Mouse (Mus musculus): ENCODE measurements around the gene Gm28044. TPM values are rescaled to one million over a fixed set of nuclear protein-coding genes. Genes with fewer than 3 reads are reported as not detected.
A peak's percentile ranks its signal among the peaks of the same experiment; 100 is the strongest.
"Not testable (repeated sequence)": the region's sequence is repeated elsewhere in the genome, so short reads cannot be mapped to it uniquely, and the experiment has no call there.

The Gm28044 gene
- polyA plus RNA-seq, 1 experiment from 2014 or later, result 0.64 TPM

GRCm38 (mm10) chr13:67278314-67278713, 82.0 kb downstream of the Gm28044 start, which contains the start of gene Zfp458:
Gene Zfp458 (minus strand): TSS chr13:67278466.
- no peak within 1 kb of the TSS for H3K4me2 ChIP-seq
- no peaks in the 10 kb centered on the region for H3K36me3 ChIP-seq
- no peak within 1 kb of the TSS for H3K27ac ChIP-seq
- H3K27me3 ChIP-seq (replicated peaks), result no peaks in the 10 kb centered on the region
- peak; percentile 65 for ATAC-seq (ENCODE audit: insufficient read depth, low FRiP score, low read depth)
- no peaks in the 10 kb centered on the region for H3K4me1 ChIP-seq
- H3K4me3 ChIP-seq (replicated peaks), result no peak within 1 kb of the TSS
- H3K9me3 ChIP-seq, result no peaks in the 10 kb centered on the region
- WGBS, result 45% methylated on average over 7 of the region's 7 CpGs
- H3K9ac ChIP-seq, result no peak within 1 kb of the TSS

GRCm38 (mm10) chr13:67269383-67270065, 90.8 kb downstream of the Gm28044 start:
- peak overlapping the region; percentile 71 for H3K4me2 ChIP-seq
- H3K9ac ChIP-seq, result 0 out of 2 replicates have a peak overlapping the region, but pooled peaks have one; percentile 31
- not testable (repeated sequence) for H3K27ac ChIP-seq; H3K9me3 ChIP-seq; H3K27me3 ChIP-seq (replicated peaks); H3K36me3 ChIP-seq; H3K4me1 ChIP-seq
- H3K4me3 ChIP-seq (replicated peaks), result peak overlapping the region; percentile 78
- peak; percentile 29; the same call in 1 of the 2 replicates for ATAC-seq (ENCODE audit: insufficient read depth, low FRiP score, low read depth)
- WGBS, result 41% methylated on average over 8 of the region's 9 CpGs

- H3K4me1 ChIP-seq, result 0 out of 2 replicates have a peak, but pooled peaks cover 4% of the 10 kb centered on the region
- H3K27ac ChIP-seq, result peak overlapping the region; percentile 26; the same call in 1 of the 2 replicates
- no peaks in the 10 kb centered on the region for H3K36me3 ChIP-seq
- peak overlapping the region; percentile 78 for H3K4me3 ChIP-seq (replicated peaks)
- no peaks in the 10 kb centered on the region for H3K9me3 ChIP-seq
- peak; percentile 96 for ATAC-seq (ENCODE audit: insufficient read depth, low FRiP score, low read depth)
- no peaks in the 10 kb centered on the region for H3K27me3 ChIP-seq (replicated peaks)
- H3K4me2 ChIP-seq, result peak overlapping the region; percentile 71
- WGBS, result 6% methylated on average over 18 of the region's 18 CpGs
- peak overlapping the region; percentile 31; the same call in 1 of the 2 replicates for H3K9ac ChIP-seq
These were observed 91.6 kb downstream of the Gm28044 start for GRCm38 (mm10) chr13:67268568-67269369.

Other genes starting within 250 kb of the Gm28044 start
- 0.28 and 0.41 TPM in 2 replicates for gene Rslcan18, start 244.3 kb downstream of the Gm28044 start, polyA plus RNA-seq (2015; fragmentation: Nextera tagmentation; extraction: Ambion mirVana)
- gene Zfp759, start 238.9 kb downstream of the Gm28044 start, polyA plus RNA-seq (2015; fragmentation: Nextera tagmentation; extraction: Ambion mirVana), result 1.9 and 2.2 TPM in 2 replicates
- gene Rsl1, start 187.4 kb downstream of the Gm28044 start, polyA plus RNA-seq (2015; fragmentation: Nextera tagmentation; extraction: Ambion mirVana), result 6.5 and 9.6 TPM in 2 replicates
- gene Zfp455, start 166.0 kb downstream of the Gm28044 start, polyA plus RNA-seq (2015; fragmentation: Nextera tagmentation; extraction: Ambion mirVana), result 2.1 and 2.3 TPM in 2 replicates
- gene Zfp458, start 82.1 kb downstream of the Gm28044 start, polyA plus RNA-seq (2015; fragmentation: Nextera tagmentation; extraction: Ambion mirVana), result 1.8 and 1.9 TPM in 2 replicates
- gene Zfp457, start 54.1 kb downstream of the Gm28044 start, polyA plus RNA-seq (2015; fragmentation: Nextera tagmentation; extraction: Ambion mirVana), result 0.77 and 0.94 TPM in 2 replicates
- 2.7 and 2.9 TPM in 2 replicates for gene Zfp595, start 28.0 kb downstream of the Gm28044 start, polyA plus RNA-seq (2015; fragmentation: Nextera tagmentation; extraction: Ambion mirVana)
- gene Zfp953, start 69 bp upstream of the Gm28044 start, polyA plus RNA-seq (2015; fragmentation: Nextera tagmentation; extraction: Ambion mirVana), result 1.0 and 1.1 TPM in 2 replicates
- 0.21 and 0.44 TPM in 2 replicates for gene Gm28041, start 15.2 kb upstream of the Gm28044 start, polyA plus RNA-seq (2015; fragmentation: Nextera tagmentation; extraction: Ambion mirVana)
- gene Zfp456, start 15.3 kb upstream of the Gm28044 start, polyA plus RNA-seq (2015; fragmentation: Nextera tagmentation; extraction: Ambion mirVana), result 1.8 and 2.0 TPM in 2 replicates
- gene Zfp429, start 39.3 kb upstream of the Gm28044 start, polyA plus RNA-seq (2015; fragmentation: Nextera tagmentation; extraction: Ambion mirVana), result 5.5 and 7.5 TPM in 2 replicates
- gene Zfp459, start 60.9 kb upstream of the Gm28044 start, polyA plus RNA-seq (2015; fragmentation: Nextera tagmentation; extraction: Ambion mirVana), result 0.90 and 1.1 TPM in 2 replicates
- 8.7 and 9.6 TPM in 2 replicates for gene Zfp874a, start 91.1 kb upstream of the Gm28044 start, polyA plus RNA-seq (2015; fragmentation: Nextera tagmentation; extraction: Ambion mirVana)
- 2.8 and 3.4 TPM in 2 replicates for gene Zfp874b, start 123.7 kb upstream of the Gm28044 start, polyA plus RNA-seq (2015; fragmentation: Nextera tagmentation; extraction: Ambion mirVana)
- 12.7 and 13.3 TPM in 2 replicates for gene Zfp58, start 140.0 kb upstream of the Gm28044 start, polyA plus RNA-seq (2015; fragmentation: Nextera tagmentation; extraction: Ambion mirVana)
- gene Gm26965, start 165.6 kb upstream of the Gm28044 start, polyA plus RNA-seq (2015; fragmentation: Nextera tagmentation; extraction: Ambion mirVana), result not detected in 2 replicates
- gene Zfp87, start 165.6 kb upstream of the Gm28044 start, polyA plus RNA-seq (2015; fragmentation: Nextera tagmentation; extraction: Ambion mirVana), result 19.4 and 20.4 TPM in 2 replicates
- gene Zfp748, start 193.3 kb upstream of the Gm28044 start, polyA plus RNA-seq (2015; fragmentation: Nextera tagmentation; extraction: Ambion mirVana), result 11.8 and 11.9 TPM in 2 replicates
- 3.5 and 4.7 TPM in 2 replicates for gene Zfp729b, start 249.2 kb upstream of the Gm28044 start, polyA plus RNA-seq (2015; fragmentation: Nextera tagmentation; extraction: Ambion mirVana)

Measured in stomach, embryonic 15.5 days (tissue).